Mouse (Mus musculus): ENCODE measurements around the gene Sox5. TPM values are rescaled to one million over a fixed set of nuclear protein-coding genes. Genes with fewer than 3 reads are reported as not detected.

Gene Sox5
- total and polyA plus RNA-seq, 3 experiments: 1.7 to 3.4 (median 2.4) TPM

- Histone ChIP-seq H3K9ac (ENCODE audit: low read depth, low read length) (no peak overlapping the region), H3K4me1 (ENCODE audit: control insufficient read depth, insufficient read depth, low read length) (no peaks in the 10 kb centered on the region), H3K4me3 (no peak overlapping the region), H3K27me3 (ENCODE audit: control insufficient read depth, insufficient read depth, low read length) (no peaks in the 10 kb centered on the region), H3K36me3 (ENCODE audit: control insufficient read depth, insufficient read depth, low read length) (no peaks in the 10 kb centered on the region), H3K27ac (no peak overlapping the region), H3K79me2 (replicated peaks; ENCODE audit: control insufficient read depth, insufficient read depth, low read length) (no peaks in the 10 kb centered on the region)
- intact Hi-C loops (cut with DNase I): no loop called here
- DNase-seq: no peak
- no peak for TF ChIP-seq POLR2A (IDR thresholded peaks at IDR 0.05; ENCODE audit: insufficient read depth, low read depth, low read length)
- TF ChIP-seq EP300 (IDR thresholded peaks at IDR 0.05; ENCODE audit: insufficient read depth, low read depth, low read length): no peak
- no peak for TF ChIP-seq CTCF (IDR thresholded peaks at IDR 0.05)
- 74% methylated on average over 4 of the region's 4 CpGs for WGBS
These were observed 950.5 kb downstream of the Sox5 start for GRCm38 (mm10) chr6:143831246-143831645.

- TF ChIP-seq EP300 (IDR thresholded peaks at IDR 0.05; ENCODE audit: insufficient read depth, low read depth, low read length) (no peak), POLR2A (IDR thresholded peaks at IDR 0.05; ENCODE audit: insufficient read depth, low read depth, low read length) (no peak), CTCF (IDR thresholded peaks at IDR 0.05) (no peak)
- H3K79me2 ChIP-seq (replicated peaks; ENCODE audit: control insufficient read depth, insufficient read depth, low read length): no peaks in the 10 kb centered on the region
- H3K4me3 ChIP-seq: no peak overlapping the region
- H3K27me3 ChIP-seq (ENCODE audit: control insufficient read depth, insufficient read depth, low read length): no peaks in the 10 kb centered on the region
- H3K36me3 ChIP-seq (ENCODE audit: control insufficient read depth, insufficient read depth, low read length): no peaks in the 10 kb centered on the region
- no peak overlapping the region for H3K27ac ChIP-seq
- no peaks in the 10 kb centered on the region for H3K4me1 ChIP-seq (ENCODE audit: control insufficient read depth, insufficient read depth, low read length)
- H3K9ac ChIP-seq (ENCODE audit: low read depth, low read length): no peak overlapping the region
- no peak for DNase-seq
- intact Hi-C loops (cut with DNase I): no loop called here
- WGBS: 68% methylated on average over 2 of the region's 2 CpGs
These were observed 951.6 kb downstream of the Sox5 start for GRCm38 (mm10) chr6:143830131-143830530.

GRCm38 (mm10) chr6:143826786-143827185 is 955.0 kb downstream of the Sox5 start:
- whole genome bisulfite sequencing: 73% methylated on average over 5 of the region's 5 CpGs
- DNase-seq: no peak
- Histone ChIP-seq H3K4me3 (no peak overlapping the region), H3K9ac (ENCODE audit: low read depth, low read length) (no peak overlapping the region), H3K4me1 (ENCODE audit: control insufficient read depth, insufficient read depth, low read length) (no peaks in the 10 kb centered on the region), H3K27ac (no peak overlapping the region), H3K79me2 (replicated peaks; ENCODE audit: control insufficient read depth, insufficient read depth, low read length) (no peaks in the 10 kb centered on the region), H3K36me3 (ENCODE audit: control insufficient read depth, insufficient read depth, low read length) (no peaks in the 10 kb centered on the region), H3K27me3 (ENCODE audit: control insufficient read depth, insufficient read depth, low read length) (no peaks in the 10 kb centered on the region)
- intact Hi-C loops (cut with DNase I): no loop called here
- no peak for TF ChIP-seq CTCF (IDR thresholded peaks at IDR 0.05)
- TF ChIP-seq POLR2A (IDR thresholded peaks at IDR 0.05; ENCODE audit: insufficient read depth, low read depth, low read length): no peak
- no peak for TF ChIP-seq EP300 (IDR thresholded peaks at IDR 0.05; ENCODE audit: insufficient read depth, low read depth, low read length)

- DNase-seq: no peak
- H3K4me3 ChIP-seq: no peak overlapping the region
- no peaks in the 10 kb centered on the region for H3K36me3 ChIP-seq (ENCODE audit: control insufficient read depth, insufficient read depth, low read length)
- no peaks in the 10 kb centered on the region for H3K79me2 ChIP-seq (replicated peaks; ENCODE audit: control insufficient read depth, insufficient read depth, low read length)
- intact Hi-C loops (cut with DNase I): no loop called here
- 81% methylated on average over 5 of the region's 5 CpGs for WGBS
- no peaks in the 10 kb centered on the region for H3K27me3 ChIP-seq (ENCODE audit: control insufficient read depth, insufficient read depth, low read length)
- no peak overlapping the region for H3K9ac ChIP-seq (ENCODE audit: low read depth, low read length)
- no peak for TF ChIP-seq EP300 (IDR thresholded peaks at IDR 0.05; ENCODE audit: insufficient read depth, low read depth, low read length)
- TF ChIP-seq POLR2A (IDR thresholded peaks at IDR 0.05; ENCODE audit: insufficient read depth, low read depth, low read length): no peak
- no peak for TF ChIP-seq CTCF (IDR thresholded peaks at IDR 0.05)
- no peak overlapping the region for H3K27ac ChIP-seq
- H3K4me1 ChIP-seq (ENCODE audit: control insufficient read depth, insufficient read depth, low read length): no peaks in the 10 kb centered on the region
These were observed 955.8 kb downstream of the Sox5 start for GRCm38 (mm10) chr6:143825966-143826365.

GRCm38 (mm10) chr6:143825086-143825485 is 956.7 kb downstream of the Sox5 start:
- H3K79me2 ChIP-seq (replicated peaks; ENCODE audit: control insufficient read depth, insufficient read depth, low read length): no peaks in the 10 kb centered on the region
- intact Hi-C loops (cut with DNase I): no loop called here
- no peak overlapping the region for H3K27ac ChIP-seq
- 84% methylated on average over 6 of the region's 6 CpGs for WGBS
- H3K36me3 ChIP-seq (ENCODE audit: control insufficient read depth, insufficient read depth, low read length): no peaks in the 10 kb centered on the region
- TF ChIP-seq CTCF (IDR thresholded peaks at IDR 0.05) (no peak), POLR2A (IDR thresholded peaks at IDR 0.05; ENCODE audit: insufficient read depth, low read depth, low read length) (no peak), EP300 (IDR thresholded peaks at IDR 0.05; ENCODE audit: insufficient read depth, low read depth, low read length) (no peak)
- no peak for DNase-seq
- H3K9ac ChIP-seq (ENCODE audit: low read depth, low read length): no peak overlapping the region
- no peaks in the 10 kb centered on the region for H3K4me1 ChIP-seq (ENCODE audit: control insufficient read depth, insufficient read depth, low read length)
- H3K4me3 ChIP-seq: no peak overlapping the region
- no peaks in the 10 kb centered on the region for H3K27me3 ChIP-seq (ENCODE audit: control insufficient read depth, insufficient read depth, low read length)

- intact Hi-C loops (cut with DNase I): no loop called here
- TF ChIP-seq EP300 (IDR thresholded peaks at IDR 0.05; ENCODE audit: insufficient read depth, low read depth, low read length) (no peak), POLR2A (IDR thresholded peaks at IDR 0.05; ENCODE audit: insufficient read depth, low read depth, low read length) (no peak), CTCF (IDR thresholded peaks at IDR 0.05) (no peak)
- Histone ChIP-seq H3K4me1 (ENCODE audit: control insufficient read depth, insufficient read depth, low read length) (no peaks in the 10 kb centered on the region), H3K27me3 (ENCODE audit: control insufficient read depth, insufficient read depth, low read length) (no peaks in the 10 kb centered on the region), H3K79me2 (replicated peaks; ENCODE audit: control insufficient read depth, insufficient read depth, low read length) (no peaks in the 10 kb centered on the region), H3K36me3 (ENCODE audit: control insufficient read depth, insufficient read depth, low read length) (no peaks in the 10 kb centered on the region), H3K27ac (no peak overlapping the region), H3K4me3 (no peak overlapping the region), H3K9ac (ENCODE audit: low read depth, low read length) (no peak overlapping the region)
- DNase-seq: no peak
- 73% methylated on average over 2 of the region's 2 CpGs for WGBS
These were observed 993.3 kb downstream of the Sox5 start for GRCm38 (mm10) chr6:143788446-143788845.

Data from heart, adult 2 months (tissue).